Mouse (Mus musculus): ENCODE measurements around the gene Tff1. TPM values are rescaled to one million over a fixed set of nuclear protein-coding genes. Genes with fewer than 3 reads are reported as not detected.

Tff1 gene
- total and polyA plus RNA-seq, 3 experiments: 0.44 to 2.2 (median 1.6) TPM

GRCm38 (mm10) chr17:31207771-31208334 is 42.8 kb upstream of the Tff1 start, which contains the start of gene Ubash3a:
Ubash3a (plus strand) TSS chr17:31207873.
- H3K9me3 ChIP-seq (replicated peaks; ENCODE audit: low read length): no peaks in the 10 kb centered on the region
- H3K27ac ChIP-seq (ENCODE audit: insufficient read depth, low read depth): no peak within 1 kb of the TSS
- no peak within 1 kb of the TSS for H3K4me3 ChIP-seq (replicated peaks in 1 of 3; ENCODE audit: low read depth in 2 of 3, low read length in 2 of 3, poor library complexity in 1 of 3)
- no peaks in the 10 kb centered on the region for H3K36me3 ChIP-seq (replicated peaks in 1 of 2; ENCODE audit: control insufficient read depth in 1 of 2, insufficient read depth in 1 of 2, low read length in 1 of 2)
- peaks cover 7% of the 10 kb centered on the region for H3K27me3 ChIP-seq (replicated peaks)
- H3K4me2 ChIP-seq (ENCODE audit: insufficient read depth, low read depth, poor library complexity, severe bottlenecking): no peak within 1 kb of the TSS
- no peak for TF ChIP-seq MAZ (IDR thresholded peaks at IDR 0.05; ENCODE audit: low read depth, low read length)
- TF ChIP-seq IRF4 (IDR thresholded peaks at IDR 0.05; ENCODE audit: low read depth, low read length): no peak
- no peak for TF ChIP-seq UBTF (IDR thresholded peaks at IDR 0.05; ENCODE audit: low read depth, low read length)
- no peak for TF ChIP-seq MEF2A (IDR thresholded peaks at IDR 0.05; ENCODE audit: borderline replicate concordance, low read depth, low read length)
- TF ChIP-seq ZNF384 (IDR thresholded peaks at IDR 0.05; ENCODE audit: low read depth, low read length): no peak
- no peak for TF ChIP-seq RAD21 (IDR thresholded peaks at IDR 0.05; ENCODE audit: low read depth, low read length)
- no peak for TF ChIP-seq NRF1 (IDR thresholded peaks at IDR 0.05; ENCODE audit: low read depth, low read length)
- peaks cover 0 to 6% of the 10 kb centered on the region in 2 experiments; a peak in 2 of 4 replicates for H3K4me1 ChIP-seq (ENCODE audit: control insufficient read depth in 1 of 2, insufficient read depth in 2 of 2)
- no peak for DNase-seq (ENCODE audit: extremely low read depth)
- H3K9ac ChIP-seq (ENCODE audit: insufficient read depth, low read depth): no peak within 1 kb of the TSS
- in situ Hi-C loops (cut with MboI; ENCODE audit: low pct_ligation_motif_present, low pct_unique_long_range_greater_than_20kb, low sequenced_read_pairs): no loop called here
- H3K79me2 ChIP-seq (replicated peaks; ENCODE audit: control insufficient read depth, extremely low read depth, insufficient read depth, poor library complexity, severe bottlenecking): no peaks in the 10 kb centered on the region
- dilution Hi-C loops (cut with MboI; ENCODE audit: extremely low pct_ligation_motif_present, extremely low pct_unique_long_range_greater_than_20kb, low sequenced_read_pairs): no loop called here

- Histone ChIP-seq H3K27me3 (replicated peaks) (peaks cover 7% of the 10 kb centered on the region), H3K9me3 (replicated peaks; ENCODE audit: low read length) (no peaks in the 10 kb centered on the region), H3K36me3 (replicated peaks in 1 of 2; ENCODE audit: control insufficient read depth in 1 of 2, insufficient read depth in 1 of 2, low read length in 1 of 2) (no peaks in the 10 kb centered on the region), H3K4me1 (ENCODE audit: control insufficient read depth in 1 of 2, insufficient read depth in 2 of 2) (peaks cover 4 to 17% of the 10 kb centered on the region in 2 experiments), H3K4me3 (replicated peaks in 1 of 3; ENCODE audit: low read depth in 2 of 3, low read length in 2 of 3, poor library complexity in 1 of 3) (no peak within 1 kb of the TSS), H3K4me2 (ENCODE audit: insufficient read depth, low read depth, poor library complexity, severe bottlenecking) (no peak within 1 kb of the TSS), H3K79me2 (replicated peaks; ENCODE audit: control insufficient read depth, extremely low read depth, insufficient read depth, poor library complexity, severe bottlenecking) (no peaks in the 10 kb centered on the region), H3K9ac (ENCODE audit: insufficient read depth, low read depth) (no peak within 1 kb of the TSS), H3K27ac (ENCODE audit: insufficient read depth, low read depth) (no peak within 1 kb of the TSS)
- in situ Hi-C loops (cut with MboI; ENCODE audit: low pct_ligation_motif_present, low pct_unique_long_range_greater_than_20kb, low sequenced_read_pairs): no loop called here
- TF ChIP-seq BHLHE40 (IDR thresholded peaks at IDR 0.05; ENCODE audit: low read depth, low read length) (no peak), POLR2A (IDR thresholded peaks at IDR 0.05; ENCODE audit: low read depth, low read length) (no peak), NRF1 (IDR thresholded peaks at IDR 0.05; ENCODE audit: low read depth, low read length) (no peak), USF2 (conservative IDR thresholded peaks at IDR 0.05; ENCODE audit: low read depth, low read length) (no peak), ETS1 (conservative IDR thresholded peaks at IDR 0.05; ENCODE audit: low read depth, low read length) (no peak), RCOR1 (conservative IDR thresholded peaks at IDR 0.05; ENCODE audit: low read depth, low read length) (no peak), ZKSCAN1 (IDR thresholded peaks at IDR 0.05; ENCODE audit: borderline replicate concordance, low read depth, low read length) (no peak), GABPA (IDR thresholded peaks at IDR 0.05; ENCODE audit: insufficient replicate concordance, low read depth, low read length) (no peak), UBTF (IDR thresholded peaks at IDR 0.05; ENCODE audit: low read depth, low read length) (no peak), SMC3 (IDR thresholded peaks at IDR 0.05; ENCODE audit: low read depth, low read length) (no peak), ELF1 (IDR thresholded peaks at IDR 0.05; ENCODE audit: low read depth, low read length) (no peak), NELFE (IDR thresholded peaks at IDR 0.05; ENCODE audit: low read depth, low read length) (no peak), MXI1 (IDR thresholded peaks at IDR 0.05; ENCODE audit: low read depth, low read length) (no peak), HCFC1 (IDR thresholded peaks at IDR 0.05; ENCODE audit: low read depth, low read length) (no peak), MAFK (IDR thresholded peaks at IDR 0.05; ENCODE audit: insufficient replicate concordance, low read length) (no peak), ZC3H11A (IDR thresholded peaks at IDR 0.05; ENCODE audit: low read depth, low read length) (no peak), ZNF384 (IDR thresholded peaks at IDR 0.05; ENCODE audit: low read depth, low read length) (no peak), CHD2 (IDR thresholded peaks at IDR 0.05; ENCODE audit: low read length) (no peak), EP300 (IDR thresholded peaks at IDR 0.05; ENCODE audit: low read length) (no peak)
- DNase-seq (ENCODE audit: extremely low read depth): no peak
- dilution Hi-C loops (cut with MboI; ENCODE audit: extremely low pct_ligation_motif_present, extremely low pct_unique_long_range_greater_than_20kb, low sequenced_read_pairs): no loop called here
Measured at GRCm38 (mm10) chr17:31198877-31199276, 33.8 kb upstream of the Tff1 start, which contains the start of gene Tmprss3. Tmprss3 (minus strand) TSS chr17:31198977.
